Mouse (Mus musculus): ENCODE results near the gene Gramd2. TPM values are rescaled to one million over a fixed set of nuclear protein-coding genes. Genes with fewer than 3 reads are reported as not detected.

The Gramd2 gene
- total and polyA plus RNA-seq, 2 experiments, result 0.06 TPM; not detected in 1

GRCm38 (mm10) chr9:59684020-59684419, 4.1 kb downstream of the Gramd2 start:
- TF ChIP-seq CTCF (IDR thresholded peaks at IDR 0.05; ENCODE audit: low read depth, low read length) (no peak), POLR2A (IDR thresholded peaks at IDR 0.05; ENCODE audit: extremely low read depth, insufficient read depth, low read length) (no peak)
- Histone ChIP-seq H3K9ac (ENCODE audit: low read depth, low read length) (no peak overlapping the region), H3K4me1 (ENCODE audit: control insufficient read depth, insufficient read depth, low read length) (peaks cover 5% of the 10 kb centered on the region), H3K79me2 (ENCODE audit: control insufficient read depth, insufficient read depth, low read length) (no peaks in the 10 kb centered on the region), H3K36me3 (ENCODE audit: control insufficient read depth, insufficient read depth, low read length) (no peaks in the 10 kb centered on the region), H3K27me3 (ENCODE audit: control insufficient read depth, insufficient read depth, low read length) (peaks cover 19% of the 10 kb centered on the region), H3K27ac (replicated peaks; ENCODE audit: insufficient read depth, low read depth, low read length) (no peak overlapping the region), H3K4me3 (ENCODE audit: insufficient read depth, low read depth, low read length) (no peak overlapping the region)
- WGBS, result 32% methylated on average over 2 of the region's 2 CpGs
- no peak for DNase-seq (ENCODE audit: extremely low read depth, low read depth, low spot score)

GRCm38 (mm10) chr9:59687416-59688046, 7.6 kb downstream of the Gramd2 start:
- Histone ChIP-seq H3K27me3 (ENCODE audit: control insufficient read depth, insufficient read depth, low read length) (peaks cover 6% of the 10 kb centered on the region; the same call in 1 of the 2 replicates), H3K4me1 (ENCODE audit: control insufficient read depth, insufficient read depth, low read length) (no peaks in the 10 kb centered on the region), H3K4me3 (ENCODE audit: insufficient read depth, low read depth, low read length) (no peak overlapping the region), H3K79me2 (ENCODE audit: control insufficient read depth, insufficient read depth, low read length) (no peaks in the 10 kb centered on the region), H3K9ac (ENCODE audit: low read depth, low read length) (no peak overlapping the region), H3K36me3 (ENCODE audit: control insufficient read depth, insufficient read depth, low read length) (no peaks in the 10 kb centered on the region), H3K27ac (replicated peaks; ENCODE audit: insufficient read depth, low read depth, low read length) (no peak overlapping the region)
- no peak for DNase-seq (ENCODE audit: extremely low read depth, low read depth, low spot score)
- TF ChIP-seq POLR2A (IDR thresholded peaks at IDR 0.05; ENCODE audit: extremely low read depth, insufficient read depth, low read length), result no peak
- TF ChIP-seq CTCF (IDR thresholded peaks at IDR 0.05; ENCODE audit: low read depth, low read length), result no peak
- WGBS, result 28% methylated on average over 6 of the region's 6 CpGs

DNA sequence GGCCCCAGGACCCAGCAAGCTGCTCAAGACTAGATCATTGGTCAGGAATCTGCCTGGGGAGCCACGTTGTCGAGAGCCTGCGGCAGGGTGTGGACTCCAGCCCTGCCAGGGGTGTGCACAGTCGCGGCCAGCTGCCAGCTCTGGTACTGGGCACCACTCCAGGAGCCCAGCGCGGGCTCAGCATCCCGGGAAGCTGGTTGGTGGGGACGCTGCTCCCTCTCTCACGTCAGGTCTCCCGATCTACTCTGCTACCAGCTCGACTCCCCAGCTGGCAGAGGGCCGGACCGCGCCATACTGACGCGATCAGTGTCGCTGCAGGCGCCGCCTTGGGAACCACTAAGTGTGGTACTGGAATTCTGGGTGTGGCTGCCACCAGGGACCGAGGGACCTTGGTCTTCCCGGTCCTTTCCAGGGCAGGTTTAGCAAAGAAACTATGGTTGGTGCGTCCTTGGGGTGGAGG, 11.7 kb downstream of the Gramd2 start:
- Histone ChIP-seq H3K27ac (replicated peaks; ENCODE audit: insufficient read depth, low read depth, low read length) (no peak overlapping the region), H3K36me3 (ENCODE audit: control insufficient read depth, insufficient read depth, low read length) (no peaks in the 10 kb centered on the region), H3K4me3 (ENCODE audit: insufficient read depth, low read depth, low read length) (no peak overlapping the region), H3K9ac (ENCODE audit: low read depth, low read length) (no peak overlapping the region), H3K4me1 (ENCODE audit: control insufficient read depth, insufficient read depth, low read length) (no peaks in the 10 kb centered on the region), H3K27me3 (ENCODE audit: control insufficient read depth, insufficient read depth, low read length) (peaks cover under 1% of the 10 kb centered on the region; the same call in 1 of the 2 replicates), H3K79me2 (ENCODE audit: control insufficient read depth, insufficient read depth, low read length) (no peaks in the 10 kb centered on the region)
- TF ChIP-seq CTCF (IDR thresholded peaks at IDR 0.05; ENCODE audit: low read depth, low read length), result no peak
- peak; percentile 14 for DNase-seq (ENCODE audit: extremely low read depth, low read depth, low spot score)
- WGBS, result 7% methylated on average over 23 of the region's 23 CpGs

DNA sequence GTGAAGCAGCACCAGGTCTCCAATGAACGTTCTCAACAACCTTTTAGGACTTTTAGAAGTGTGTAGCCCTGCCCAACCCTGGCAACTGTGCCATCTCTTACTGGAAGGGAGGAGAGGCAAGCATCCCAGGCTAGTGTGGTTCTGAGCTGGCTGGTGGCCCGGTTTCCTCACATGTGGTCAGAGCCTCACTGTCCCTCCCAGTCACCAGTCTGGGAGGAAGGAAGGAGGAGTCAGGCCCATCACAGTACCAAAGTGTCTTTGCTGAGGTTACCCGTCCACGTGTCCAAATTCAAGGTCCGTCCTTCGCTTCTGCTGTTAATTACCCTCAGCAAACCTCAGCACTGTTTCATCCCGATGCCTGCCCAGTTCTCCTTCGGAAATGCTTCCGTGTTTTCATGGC, 12.2 kb downstream of the Gramd2 start:
- no peak for DNase-seq (ENCODE audit: extremely low read depth, low read depth, low spot score)
- Histone ChIP-seq H3K36me3 (ENCODE audit: control insufficient read depth, insufficient read depth, low read length) (no peaks in the 10 kb centered on the region), H3K4me3 (ENCODE audit: insufficient read depth, low read depth, low read length) (no peak overlapping the region), H3K79me2 (ENCODE audit: control insufficient read depth, insufficient read depth, low read length) (no peaks in the 10 kb centered on the region), H3K27me3 (ENCODE audit: control insufficient read depth, insufficient read depth, low read length) (no peaks in the 10 kb centered on the region; the same call in 1 of the 2 replicates), H3K4me1 (ENCODE audit: control insufficient read depth, insufficient read depth, low read length) (no peaks in the 10 kb centered on the region), H3K9ac (ENCODE audit: low read depth, low read length) (no peak overlapping the region), H3K27ac (replicated peaks; ENCODE audit: insufficient read depth, low read depth, low read length) (no peak overlapping the region)
- TF ChIP-seq CTCF (IDR thresholded peaks at IDR 0.05; ENCODE audit: low read depth, low read length) (no peak), POLR2A (IDR thresholded peaks at IDR 0.05; ENCODE audit: extremely low read depth, insufficient read depth, low read length) (no peak)
- WGBS, result 48% methylated on average over 9 of the region's 9 CpGs

DNA sequence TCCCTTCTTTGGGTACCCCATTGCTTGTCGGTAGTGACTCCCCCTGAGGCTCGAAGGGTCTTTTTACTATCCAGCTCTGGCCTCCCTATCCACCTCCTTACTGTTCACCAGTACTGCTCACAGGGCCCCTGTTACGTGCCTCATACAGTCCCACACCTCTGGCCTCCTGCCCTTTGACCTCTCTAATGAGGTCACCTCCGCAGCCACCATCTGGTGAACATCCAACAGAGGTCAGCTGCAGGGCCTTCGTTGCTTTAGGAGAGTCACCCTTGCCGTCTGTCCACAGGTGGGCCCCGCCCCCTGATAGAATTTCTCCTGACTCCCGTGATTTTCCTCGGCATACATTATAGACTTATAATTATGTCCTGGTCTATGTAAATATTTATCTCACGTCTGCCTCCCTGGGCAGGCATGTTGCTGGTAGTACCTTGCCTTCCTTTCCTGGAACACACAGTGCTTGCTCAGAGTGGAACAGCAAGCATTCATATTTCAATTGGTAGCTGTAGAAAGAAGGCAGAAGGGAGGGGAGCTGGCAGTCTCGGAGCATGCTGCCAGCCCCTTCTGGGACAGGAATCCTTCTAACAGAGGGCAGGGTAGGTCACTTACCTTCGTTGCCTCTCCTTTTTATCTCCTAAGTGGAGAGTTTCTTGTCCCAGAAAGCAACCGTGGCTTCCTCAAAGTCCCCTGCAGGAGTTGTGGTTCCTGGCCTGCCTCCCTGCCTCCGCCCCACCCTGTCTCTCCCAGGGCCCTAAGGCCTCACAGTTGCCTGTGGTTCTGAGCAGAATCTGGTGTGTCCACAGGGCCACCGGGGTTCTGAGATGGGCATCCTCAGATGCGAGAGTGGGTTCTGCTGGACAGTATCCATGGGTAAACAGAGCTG, 14.9 kb downstream of the Gramd2 start:
- H3K27me3 ChIP-seq (ENCODE audit: control insufficient read depth, insufficient read depth, low read length), result no peaks in the 10 kb centered on the region; the same call in 1 of the 2 replicates

More for the DNA sequence above, 14.9 kb downstream of the Gramd2 start:
- WGBS, result 49% methylated on average over 16 of the region's 16 CpGs
- Histone ChIP-seq H3K9ac (ENCODE audit: low read depth, low read length) (no peak overlapping the region), H3K4me1 (ENCODE audit: control insufficient read depth, insufficient read depth, low read length) (no peaks in the 10 kb centered on the region), H3K27ac (replicated peaks; ENCODE audit: insufficient read depth, low read depth, low read length) (no peak overlapping the region), H3K36me3 (ENCODE audit: control insufficient read depth, insufficient read depth, low read length) (no peaks in the 10 kb centered on the region), H3K79me2 (ENCODE audit: control insufficient read depth, insufficient read depth, low read length) (no peaks in the 10 kb centered on the region), H3K4me3 (ENCODE audit: insufficient read depth, low read depth, low read length) (no peak overlapping the region)
- peak; percentile 29 for DNase-seq (ENCODE audit: extremely low read depth, low read depth, low spot score)
- no peak for TF ChIP-seq POLR2A (IDR thresholded peaks at IDR 0.05; ENCODE audit: extremely low read depth, insufficient read depth, low read length)
- no peak for TF ChIP-seq CTCF (IDR thresholded peaks at IDR 0.05; ENCODE audit: low read depth, low read length)

Measured in liver, adult 2 months (tissue).